ENCODE assay signal across 22 mouse cellular contexts in genomic region chr7:46843576-46843975, GRCm38 (mm10). TPM values are rescaled to one million over a fixed set of nuclear protein-coding genes. Genes with fewer than 3 reads are reported as not detected.
DNase-seq lines count a peak whose midpoint lies in the region.
"Had no signal": no experiment of that assay in that cellular context is flagged by ENCODE, and none has a peak within 500 bp of the region (broad histone marks: within the 10 kb centered on the region; RNA-seq: fewer than 3 reads in every experiment).

No protein-coding gene starts in this region.

- peak; percentile 24 for DNase-seq in adrenal gland, postnatal 10 days
- DNase-seq in adrenal gland, adult 18-20 months (ENCODE audit: low spot score in 2 of 2), result no peak
- DNase-seq in cerebellum, postnatal 10 days, result peak; percentile 49 to 52
- no peak for DNase-seq in cerebellum, adult 11 months
- peak; percentile 32 for DNase-seq in kidney, postnatal 10 days
- no peak for DNase-seq in kidney, adult 18-20 months
- peak; percentile 24 for DNase-seq in urinary bladder, postnatal 14 days (ENCODE audit: low spot score)
- no peak for DNase-seq in urinary bladder, adult 18-20 months (ENCODE audit: low spot score in 2 of 2)
- DNase-seq: adrenal gland, adult 8-10 months; gastrocnemius, postnatal 36 days; heart, adult 18-20 months; heart, postnatal 36 days; kidney, adult 2 months; kidney, postnatal 4 days; retina, postnatal 1 day; right cerebral cortex, postnatal 14 days; thymus, postnatal 4 days had no signal

RNA-seq across cellular contexts. Expression of gene Ldha, which starts 2.3 kb away (rescaled TPM):
- 100 to 1,000 TPM; 693 to 863 TPM for total RNA-seq in adrenal gland, postnatal 10 days (2021)
- total RNA-seq in adrenal gland, adult 18-20 months (2021), result 100 to 1,000 TPM; 439 to 878 TPM

RNA-seq across cellular contexts. Expression of gene Ldhc, which starts 17.4 kb away (rescaled TPM):
- total RNA-seq in adrenal gland, postnatal 10 days (2021), result not detected
- total RNA-seq in adrenal gland, adult 18-20 months (2021), result not detected
- total RNA-seq: adrenal gland, adult 8-10 months; CH12.LX; gastrocnemius, postnatal 36 days; heart, adult 18-20 months; heart, postnatal 36 days; layer of hippocampus, adult 8-10 months; layer of hippocampus, postnatal 25 days; left cerebral cortex, adult 8-10 months; left cerebral cortex, postnatal 36 days had no signal

RNA-seq across cellular contexts. Expression of gene Gtf2h1, which starts 47.7 kb away (rescaled TPM):
- 10 to 100 TPM; 36.1 to 37.1 TPM for total RNA-seq in adrenal gland, postnatal 10 days (2021)
- total RNA-seq in adrenal gland, adult 18-20 months (2021), result 10 to 100 TPM; 37.6 to 40.3 TPM

RNA-seq across cellular contexts. Expression of gene Hps5, which starts 47.7 kb away (rescaled TPM):
- 10 to 100 TPM; 21.7 to 21.9 TPM for total RNA-seq in adrenal gland, postnatal 10 days (2021)
- total RNA-seq in adrenal gland, adult 18-20 months (2021), result 10 to 100 TPM; 23.9 to 26.5 TPM

Comparison
In these comparisons a context has a peak if more than half of its experiments do, and no peak if none do; other contexts are left out.
1. DNase-seq: peak in adrenal gland, postnatal 10 days (single experiment), cerebellum, postnatal 10 days (2 of 2), kidney, postnatal 10 days (single experiment) and urinary bladder, postnatal 14 days (single experiment); none in adrenal gland, adult 18-20 months (0 of 2), cerebellum, adult 11 months (single experiment), kidney, adult 18-20 months (single experiment) and urinary bladder, adult 18-20 months (0 of 2).